Mouse (Mus musculus) heart, embryonic 11.5 days (tissue): ENCODE measurements around the gene Cdca7l. TPM values are rescaled to one million over a fixed set of nuclear protein-coding genes. Genes with fewer than 3 reads are reported as not detected.

Experiments
- ATAC-seq: fragments of 200-750 bp; cut with Nextera tagmentation; replicated peaks from 2 replicates; pipeline ENCODE4 v1.8.0; 2017; ENCODE audit warnings: moderate library complexity; ENCODE audit not compliant: insufficient number of reproducible peaks, low FRiP score, low TSS enrichment
- H3K27ac ChIP-seq: fragments of 300-500 bp; sonication (generic); 2 replicates; pipeline ENCODE4 v1.5.1; 2014; ENCODE audit warnings: mild to moderate bottlenecking, low read depth, low read length
- H3K27me3 ChIP-seq: fragments of 300-500 bp; sonication (generic); 2 replicates; pipeline ENCODE4 v1.6.1; 2014; ENCODE audit warnings: mild to moderate bottlenecking, low read length, mixed read lengths; ENCODE audit not compliant: control insufficient read depth, insufficient read depth
- H3K36me3 ChIP-seq: fragments of 300-500 bp; sonication (generic); 2 replicates; pipeline ENCODE4 v1.6.1; 2014; ENCODE audit warnings: mild to moderate bottlenecking, low read length, moderate library complexity, mixed read lengths; ENCODE audit not compliant: control insufficient read depth, insufficient read depth
- H3K4me1 ChIP-seq: fragments of 300-500 bp; sonication (generic); 2 replicates; pipeline ENCODE4 v1.6.1; 2014; ENCODE audit warnings: low read length; ENCODE audit not compliant: control insufficient read depth, insufficient read depth
- H3K4me2 ChIP-seq: fragments of 300-500 bp; sonication (generic); 2 replicates; pipeline ENCODE4 v1.6.1; 2014; ENCODE audit warnings: mild to moderate bottlenecking, moderate library complexity
- H3K4me3 ChIP-seq: fragments of 300-500 bp; sonication (generic); 2 replicates; pipeline ENCODE4 v1.5.1; 2014; ENCODE audit warnings: low read depth, low read length
- H3K9ac ChIP-seq: fragments of 300-500 bp; sonication (generic); 2 replicates; pipeline ENCODE4 v1.6.1; 2014; ENCODE audit warnings: mild to moderate bottlenecking, low read depth, low read length, moderate library complexity
- H3K9me3 ChIP-seq: fragments of 300-500 bp; sonication (generic); replicated peaks from 2 replicates; pipeline ENCODE4 v1.6.1; 2016; ENCODE audit warnings: low read length; ENCODE audit not compliant: control insufficient read depth
- WGBS: fragments of 180-500 bp; shearing (Covaris S2); extraction: QIAGEN DNeasy Blood & Tissue Kit; methylation state at CpG from one replicate; pipeline ENCODE4 v1.1.7; 2014; ENCODE audit not compliant: insufficient replicate concordance; 5-methylcytosine and 5-hydroxymethylcytosine counted together
- polyA plus RNA-seq: library from polyadenylated mRNA; unstranded; fragments of >200 nt; fragmentation: Nextera tagmentation; extraction: Ambion mirVana; gene quantifications from 2 replicates; pipeline ENCODE4 v1.2.1, GENCODE M21; 2014

Gene Cdca7l
- polyA plus RNA-seq, 1 experiment from 2014 or later: 17.5 TPM

DNA sequence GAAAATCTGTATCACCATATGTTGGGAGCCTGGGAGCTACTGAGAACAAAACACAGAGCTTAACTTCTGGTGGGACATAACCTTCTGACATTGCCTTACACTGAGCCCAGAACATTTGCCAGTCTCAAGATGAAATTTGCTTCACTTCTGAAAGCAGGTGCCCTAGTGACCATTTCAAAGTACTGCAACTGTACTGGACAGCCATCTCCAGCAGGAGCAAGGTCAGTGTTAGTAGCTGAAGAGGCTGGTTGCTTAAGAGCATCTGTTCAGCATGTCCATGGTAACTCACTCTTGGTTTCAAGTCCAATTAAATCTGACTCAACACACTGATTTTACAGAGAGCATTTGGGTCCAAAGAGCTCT, 16.8 kb downstream of the Cdca7l start:
- no peaks in the 10 kb centered on the region for H3K9me3 ChIP-seq
- H3K4me2 ChIP-seq: no peak overlapping the region
- ATAC-seq: no peak
- H3K9ac ChIP-seq: no peak overlapping the region
- no peaks in the 10 kb centered on the region for H3K27me3 ChIP-seq
- H3K36me3 ChIP-seq: no peaks in the 10 kb centered on the region
- H3K4me1 ChIP-seq: no peaks in the 10 kb centered on the region
- H3K27ac ChIP-seq: no peak overlapping the region
- no peak overlapping the region for H3K4me3 ChIP-seq

DNA sequence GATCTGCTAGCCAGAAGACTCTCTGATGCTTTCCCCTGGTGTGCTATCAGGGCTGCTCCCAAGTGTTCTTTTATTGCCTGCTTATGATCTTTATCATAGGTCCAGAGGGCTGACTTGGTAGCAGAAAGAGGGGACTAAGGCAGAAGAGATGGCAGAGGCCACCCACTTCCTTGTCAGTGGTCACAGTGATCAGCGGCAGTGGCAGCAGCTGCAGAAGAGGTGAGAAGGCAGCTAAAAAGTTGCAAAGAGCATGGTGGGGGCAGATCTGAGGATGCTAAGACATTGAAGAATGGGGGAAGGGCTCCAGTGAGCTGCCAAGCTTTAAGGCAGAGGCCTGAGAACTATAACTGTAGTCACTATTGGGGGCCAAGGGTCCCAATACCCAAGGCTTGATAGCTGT, 17.3 kb downstream of the Cdca7l start:
- 73% methylated on average over 1 of the region's 1 CpGs for WGBS
- no peaks in the 10 kb centered on the region for H3K27me3 ChIP-seq
- no peaks in the 10 kb centered on the region for H3K36me3 ChIP-seq
- no peak overlapping the region for H3K4me3 ChIP-seq
- no peak overlapping the region for H3K27ac ChIP-seq
- H3K4me2 ChIP-seq: no peak overlapping the region
- no peak for ATAC-seq
- H3K4me1 ChIP-seq: no peaks in the 10 kb centered on the region
- H3K9me3 ChIP-seq: no peaks in the 10 kb centered on the region
- no peak overlapping the region for H3K9ac ChIP-seq

DNA sequence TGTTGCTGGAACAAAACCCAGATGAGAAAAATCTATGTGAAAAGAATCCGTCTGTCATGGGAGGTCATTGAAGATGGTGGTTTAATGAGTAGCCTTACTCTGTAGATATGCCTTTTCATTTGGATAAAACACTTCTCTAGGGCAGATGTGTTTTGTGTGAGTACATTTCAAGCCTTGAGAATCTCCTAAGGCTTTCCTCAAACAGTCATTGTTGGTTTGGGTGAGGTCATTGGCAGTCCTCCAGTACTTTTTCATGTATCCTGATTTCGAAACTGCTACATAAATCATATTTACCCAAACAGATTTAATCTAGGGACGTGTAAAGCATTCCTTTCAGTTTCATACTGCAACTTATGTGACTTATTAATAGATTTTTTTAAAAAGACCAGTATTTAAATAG, 24.3 kb downstream of the Cdca7l start:
- no peak overlapping the region for H3K4me2 ChIP-seq
- 75% methylated on average over 3 of the region's 3 CpGs for WGBS
- no peak overlapping the region for H3K4me3 ChIP-seq
- no peak overlapping the region for H3K27ac ChIP-seq
- H3K4me1 ChIP-seq: no peaks in the 10 kb centered on the region
- no peaks in the 10 kb centered on the region for H3K27me3 ChIP-seq
- no peak overlapping the region for H3K9ac ChIP-seq
- no peaks in the 10 kb centered on the region for H3K9me3 ChIP-seq
- ATAC-seq: no peak
- no peaks in the 10 kb centered on the region for H3K36me3 ChIP-seq

- Histone ChIP-seq H3K9ac (no peak overlapping the region), H3K4me3 (no peak overlapping the region), H3K27me3 (no peaks in the 10 kb centered on the region), H3K4me1 (no peaks in the 10 kb centered on the region), H3K27ac (no peak overlapping the region), H3K9me3 (no peaks in the 10 kb centered on the region), H3K36me3 (no peaks in the 10 kb centered on the region), H3K4me2 (no peak overlapping the region)
- WGBS: 64% methylated on average over 8 of the region's 8 CpGs
- ATAC-seq: no peak
These were observed 27.4 kb downstream of the Cdca7l start for GRCm38 (mm10) chr12:117831351-117831961.

DNA sequence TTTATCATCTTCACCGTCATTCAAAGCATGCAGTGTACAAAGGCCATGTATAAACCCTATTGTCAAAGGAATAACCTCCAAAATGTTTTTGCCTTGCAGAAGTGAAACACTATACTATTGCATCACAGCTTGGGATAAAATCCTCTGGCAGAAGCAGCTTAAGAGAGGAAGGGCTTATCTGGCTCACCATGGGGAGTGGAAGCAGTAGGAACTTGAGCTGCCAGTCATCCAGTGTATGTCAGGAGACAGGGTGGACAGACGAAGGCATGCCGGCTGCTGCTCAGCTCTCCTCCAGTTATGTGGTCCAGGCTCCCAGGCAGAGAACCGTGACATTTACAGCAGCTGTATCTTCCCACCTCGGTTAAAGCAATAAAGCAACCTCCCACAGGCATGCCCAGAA, 28.1 kb downstream of the Cdca7l start:
- Histone ChIP-seq H3K27ac (no peak overlapping the region), H3K4me2 (no peak overlapping the region), H3K36me3 (no peaks in the 10 kb centered on the region), H3K4me1 (no peaks in the 10 kb centered on the region), H3K4me3 (no peak overlapping the region), H3K9me3 (no peaks in the 10 kb centered on the region), H3K27me3 (no peaks in the 10 kb centered on the region), H3K9ac (no peak overlapping the region)
- WGBS: 33% methylated on average over 5 of the region's 5 CpGs
- ATAC-seq: no peak

DNA sequence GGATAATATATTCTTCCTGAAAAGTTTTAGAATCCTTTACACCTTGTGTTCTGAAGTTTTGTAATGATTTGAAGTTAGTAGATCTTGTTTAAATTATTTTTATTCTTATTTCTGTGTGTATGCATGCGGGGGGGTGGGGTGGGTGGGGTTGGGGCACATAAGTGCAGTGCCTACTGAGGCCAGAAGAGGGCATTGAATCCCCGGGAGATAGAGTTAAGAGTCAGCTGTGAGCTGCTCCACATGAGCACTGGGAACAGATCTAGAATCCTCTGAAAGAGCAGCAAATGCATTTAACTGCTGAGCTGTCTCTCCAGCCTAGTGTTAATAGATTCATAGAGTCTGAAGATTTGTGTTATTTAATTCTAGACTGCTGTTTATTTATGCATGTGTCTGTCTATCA, 30.6 kb downstream of the Cdca7l start:
- Histone ChIP-seq H3K36me3 (no peaks in the 10 kb centered on the region), H3K27ac (no peak overlapping the region), H3K4me1 (no peaks in the 10 kb centered on the region), H3K4me2 (no peak overlapping the region), H3K9ac (no peak overlapping the region), H3K4me3 (no peak overlapping the region), H3K9me3 (no peaks in the 10 kb centered on the region), H3K27me3 (no peaks in the 10 kb centered on the region)
- ATAC-seq: no peak
- WGBS: 72% methylated on average over 2 of the region's 2 CpGs

GRCm38 (mm10) chr12:117835371-117835770, 31.3 kb downstream of the Cdca7l start:
- Histone ChIP-seq H3K36me3 (no peaks in the 10 kb centered on the region), H3K4me3 (no peak overlapping the region), H3K27me3 (0 out of 2 replicates have a peak, but pooled peaks cover 2% of the 10 kb centered on the region), H3K4me1 (no peaks in the 10 kb centered on the region), H3K9ac (no peak overlapping the region), H3K27ac (no peak overlapping the region), H3K9me3 (no peaks in the 10 kb centered on the region), H3K4me2 (no peak overlapping the region)
- WGBS: 23% methylated on average over 10 of the region's 10 CpGs
- peak; percentile 46; the same call in 1 of the 2 replicates for ATAC-seq

DNA sequence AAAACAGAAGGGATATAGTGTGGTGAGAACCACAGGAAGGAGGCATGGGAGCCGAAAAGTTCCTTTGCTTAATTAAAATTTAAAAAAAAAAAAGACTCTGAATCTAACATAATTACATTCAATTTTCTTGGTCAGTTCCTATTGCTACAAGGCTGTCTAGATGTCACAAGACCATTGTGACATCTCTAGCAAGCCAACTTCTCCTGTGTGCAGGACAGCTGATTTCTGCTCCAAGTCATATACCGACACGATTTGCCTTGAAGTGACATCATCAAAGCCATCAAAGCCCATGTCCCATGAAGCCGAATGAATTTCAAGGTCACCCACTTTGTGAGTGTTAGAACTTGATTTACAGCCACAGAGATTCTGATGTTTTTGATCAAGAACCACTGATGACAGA, 33.3 kb downstream of the Cdca7l start:
- Histone ChIP-seq H3K4me2 (no peak overlapping the region), H3K4me3 (no peak overlapping the region), H3K4me1 (no peaks in the 10 kb centered on the region), H3K27me3 (0 out of 2 replicates have a peak, but pooled peaks cover 2% of the 10 kb centered on the region), H3K9me3 (no peaks in the 10 kb centered on the region), H3K36me3 (no peaks in the 10 kb centered on the region), H3K9ac (no peak overlapping the region), H3K27ac (no peak overlapping the region)
- no peak for ATAC-seq
- 84% methylated on average over 4 of the region's 4 CpGs for WGBS

DNA sequence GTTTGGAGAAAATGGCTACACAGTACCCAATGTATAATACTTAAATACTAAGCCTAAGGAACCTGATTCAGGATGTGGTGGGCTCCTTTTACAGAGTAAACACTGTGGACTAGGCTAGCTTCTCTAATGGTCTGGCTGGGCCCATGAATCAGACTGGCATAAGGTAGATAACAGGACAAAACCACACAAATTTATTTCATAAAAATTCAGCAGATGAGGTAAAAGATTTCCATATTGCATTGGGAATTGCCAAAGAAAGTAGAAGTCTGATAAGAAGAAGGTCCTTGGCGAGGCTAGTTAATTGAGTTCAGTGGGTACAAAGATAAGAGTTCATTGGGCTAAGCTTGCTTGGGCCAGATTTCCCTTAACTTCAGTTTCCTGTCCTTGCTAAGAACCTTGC, 36.6 kb downstream of the Cdca7l start:
- Histone ChIP-seq H3K9ac (no peak overlapping the region), H3K9me3 (no peaks in the 10 kb centered on the region), H3K27ac (no peak overlapping the region), H3K4me3 (no peak overlapping the region), H3K36me3 (no peaks in the 10 kb centered on the region), H3K4me2 (no peak overlapping the region), H3K4me1 (peaks cover 5% of the 10 kb centered on the region; the same call in 1 of the 2 replicates), H3K27me3 (0 out of 2 replicates have a peak, but pooled peaks cover 2% of the 10 kb centered on the region)
- WGBS: 48% methylated on average over 1 of the region's 1 CpGs
- no peak for ATAC-seq
